Mouse (Mus musculus) activated CD4-positive, CD25-positive, alpha-beta regulatory T cell, adult 4 months (primary cell): ENCODE measurements around the gene Gm21897. TPM values are rescaled to one million over a fixed set of nuclear protein-coding genes. Genes with fewer than 3 reads are reported as not detected.
"Not testable (repeated sequence)": the region's sequence is repeated elsewhere in the genome, so short reads cannot be mapped to it uniquely, and the experiment has no call there.

Source experiments
- ATAC-seq: one replicate; pipeline ENCODE4 v1.8.0; 2017
- polyA plus RNA-seq, 2 experiments: library from polyadenylated mRNA; unstranded; fragments of 100-300 nt; shearing (Covaris generic); gene quantifications; one replicate each; pipeline ENCODE4 v1.2.1; 2017

Gm21897 gene
- not detected for polyA plus RNA-seq

GRCm38 (mm10) chr16:15317158-15317557 is at the start of gene Gm21897:
Gene Gm21897, plus strand, starts transcription at chr16:15317458.
- ATAC-seq = not testable (repeated sequence)

GRCm38 (mm10) chr16:15272291-15272690 is 45.0 kb upstream of the Gm21897 start:
- ATAC-seq = no peak

GRCm38 (mm10) chr16:15277461-15277860 is 39.8 kb upstream of the Gm21897 start:
- no peak for ATAC-seq

GRCm38 (mm10) chr16:15293041-15293440 is 24.2 kb upstream of the Gm21897 start:
- ATAC-seq = no peak

GRCm38 (mm10) chr16:15294289-15294688 is 23.0 kb upstream of the Gm21897 start:
- ATAC-seq = no peak

- no peak for ATAC-seq
Measured at GRCm38 (mm10) chr16:15294911-15295659, 22.2 kb upstream of the Gm21897 start.

GRCm38 (mm10) chr16:15334526-15334925 is 17.3 kb downstream of the Gm21897 start:
- no peak for ATAC-seq

- ATAC-seq = no peak
Measured at GRCm38 (mm10) chr16:15339051-15339450, 21.8 kb downstream of the Gm21897 start.

- ATAC-seq = no peak
Measured at GRCm38 (mm10) chr16:15346045-15346444, 28.8 kb downstream of the Gm21897 start.

- no peak for ATAC-seq
Measured at GRCm38 (mm10) chr16:15349381-15349780, 32.1 kb downstream of the Gm21897 start.

GRCm38 (mm10) chr16:15351301-15351700 is 34.0 kb downstream of the Gm21897 start:
- ATAC-seq = no peak

GRCm38 (mm10) chr16:15352320-15352719 is 35.1 kb downstream of the Gm21897 start:
- no peak for ATAC-seq

- ATAC-seq = no peak
Measured at GRCm38 (mm10) chr16:15354901-15355300, 37.6 kb downstream of the Gm21897 start.

GRCm38 (mm10) chr16:15355339-15355738 is 38.1 kb downstream of the Gm21897 start:
- ATAC-seq = no peak

GRCm38 (mm10) chr16:15357766-15358165 is 40.5 kb downstream of the Gm21897 start:
- no peak for ATAC-seq

- ATAC-seq = no peak
Measured at GRCm38 (mm10) chr16:15359110-15359782, 42.0 kb downstream of the Gm21897 start.

- no peak for ATAC-seq
Measured at GRCm38 (mm10) chr16:15360825-15361224, 43.6 kb downstream of the Gm21897 start.
